Mouse (Mus musculus) kidney, embryonic 16.5 days (tissue): ENCODE measurements around the gene Cfap97d2. TPM values are rescaled to one million over a fixed set of nuclear protein-coding genes. Genes with fewer than 3 reads are reported as not detected.

Source experiments
- ATAC-seq: fragments of 200-750 bp; cut with Nextera tagmentation; 2 replicates; pipeline ENCODE4 v1.8.0; 2017; ENCODE audit warnings: moderate TSS enrichment; ENCODE audit not compliant: low FRiP score, low TSS enrichment
- H3K27ac ChIP-seq: fragments of 300-500 bp; sonication (generic); 2 replicates; pipeline ENCODE4 v1.5.1; 2014; ENCODE audit warnings: low read length
- H3K27me3 ChIP-seq: fragments of 300-500 bp; sonication (generic); 2 replicates; pipeline ENCODE4 v1.6.1; 2014; ENCODE audit warnings: low read length, control low read depth, mixed read lengths; ENCODE audit not compliant: insufficient read depth
- H3K36me3 ChIP-seq: fragments of 300-500 bp; sonication (generic); 2 replicates; pipeline ENCODE4 v1.6.1; 2014; ENCODE audit warnings: low read length, control low read depth, mixed read lengths; ENCODE audit not compliant: insufficient read depth
- H3K4me1 ChIP-seq: fragments of 300-500 bp; sonication (generic); 2 replicates; pipeline ENCODE4 v1.6.1; 2014; ENCODE audit warnings: low read length, control low read depth, mixed read lengths; ENCODE audit not compliant: insufficient read depth
- H3K4me2 ChIP-seq: fragments of 300-500 bp; sonication (generic); replicated peaks from 2 replicates; pipeline ENCODE4 v1.6.1; 2014; ENCODE audit warnings: low read depth, low read length
- H3K4me3 ChIP-seq: fragments of 300-500 bp; sonication (generic); 2 replicates; pipeline ENCODE4 v1.5.1; 2014; ENCODE audit warnings: mild to moderate bottlenecking, low read length
- H3K9ac ChIP-seq: fragments of 300-500 bp; sonication (generic); replicated peaks from 2 replicates; pipeline ENCODE4 v1.6.1; 2014; ENCODE audit warnings: low read length
- H3K9me3 ChIP-seq: fragments of 300-500 bp; sonication (generic); 2 replicates; pipeline ENCODE4 v1.6.1; 2016; ENCODE audit warnings: low read length, control low read depth
- WGBS: fragments of 180-500 bp; shearing (Covaris S2); extraction: QIAGEN DNeasy Blood & Tissue Kit; methylation state at CpG from one replicate; pipeline ENCODE4 v1.1.7; 2014; 5-methylcytosine and 5-hydroxymethylcytosine counted together
- polyA plus RNA-seq: library from polyadenylated mRNA; unstranded; fragments of >200 nt; fragmentation: Nextera tagmentation; extraction: Ambion mirVana; gene quantifications from 2 replicates; pipeline ENCODE4 v1.2.1, GENCODE M21; 2015

The Cfap97d2 gene
- polyA plus RNA-seq, 1 experiment from 2014 or later: not detected

DNA sequence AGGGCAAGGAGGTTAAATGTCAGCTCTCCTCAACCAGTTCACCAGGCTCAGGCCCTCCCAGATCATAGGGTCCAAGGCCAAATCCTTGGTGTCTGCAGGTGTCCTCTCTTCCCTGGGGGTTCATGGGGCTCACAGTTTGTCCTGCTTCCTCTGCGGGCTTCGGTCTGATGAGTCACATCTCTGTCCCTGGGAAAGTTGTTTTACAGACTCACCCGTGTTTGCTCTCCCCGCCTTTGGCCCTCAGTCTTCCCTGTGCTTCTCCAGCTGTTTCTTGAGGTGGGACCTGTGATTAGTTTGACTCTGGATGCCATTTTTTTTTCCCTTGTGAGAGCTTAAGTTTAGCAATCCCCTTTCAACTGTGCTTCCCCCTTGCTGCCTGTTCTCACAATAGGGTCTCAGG lies 9.5 kb upstream of the Cfap97d2 start:
- H3K9ac ChIP-seq: no peak overlapping the region
- no peak overlapping the region for H3K27ac ChIP-seq
- WGBS: 62% methylated on average over 4 of the region's 4 CpGs
- no peak overlapping the region for H3K4me3 ChIP-seq
- H3K9me3 ChIP-seq: no peaks in the 10 kb centered on the region
- H3K4me1 ChIP-seq: peaks cover 4% of the 10 kb centered on the region; the same call in 1 of the 2 replicates
- ATAC-seq: no peak
- no peaks in the 10 kb centered on the region for H3K27me3 ChIP-seq
- H3K36me3 ChIP-seq: no peaks in the 10 kb centered on the region
- H3K4me2 ChIP-seq: no peak overlapping the region

DNA sequence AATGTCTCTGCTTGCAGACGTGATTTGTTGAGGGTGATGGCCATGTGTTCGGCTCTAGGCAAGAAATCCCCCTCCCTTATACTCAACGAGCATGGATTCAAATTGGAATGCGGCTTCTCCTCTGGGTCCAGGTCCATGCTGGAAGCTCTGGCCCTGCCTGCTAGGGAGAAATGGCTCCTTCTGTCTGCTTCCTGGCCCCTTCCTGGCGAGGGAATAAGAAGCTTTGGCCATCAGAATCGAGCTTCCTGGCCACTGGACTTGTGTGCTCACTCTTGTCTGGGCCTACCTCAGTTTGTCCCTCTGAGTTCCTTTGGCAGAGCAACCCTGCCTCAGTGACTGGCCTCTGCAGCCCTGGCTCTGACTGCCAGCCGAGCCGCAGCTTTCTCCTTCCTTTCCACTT lies 8.5 kb upstream of the Cfap97d2 start:
- Histone ChIP-seq H3K36me3 (no peaks in the 10 kb centered on the region), H3K4me1 (peaks cover 4% of the 10 kb centered on the region; the same call in 1 of the 2 replicates), H3K27ac (no peak overlapping the region), H3K27me3 (no peaks in the 10 kb centered on the region), H3K4me2 (no peak overlapping the region), H3K9me3 (no peaks in the 10 kb centered on the region), H3K4me3 (no peak overlapping the region), H3K9ac (no peak overlapping the region)
- 69% methylated on average over 8 of the region's 8 CpGs for WGBS
- ATAC-seq: no peak

DNA sequence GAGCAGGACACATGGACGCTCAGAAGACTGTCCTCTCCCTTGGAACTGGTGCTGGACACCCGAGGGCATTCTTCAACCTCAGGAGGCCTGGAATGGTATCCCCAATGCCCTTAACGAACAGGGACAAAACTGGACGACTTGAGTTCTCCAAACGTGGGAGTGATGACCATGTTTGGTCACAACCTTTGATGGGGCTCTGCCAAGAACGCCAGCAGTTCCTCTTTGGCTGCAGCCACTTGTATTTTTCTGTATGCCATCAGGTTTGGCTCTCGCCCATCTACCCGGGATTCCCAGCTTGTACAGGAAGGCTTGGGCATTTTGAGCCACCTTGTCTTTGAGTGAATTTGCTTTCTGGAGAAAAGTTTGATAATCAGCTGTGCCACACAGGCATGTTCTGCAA lies 8.0 kb upstream of the Cfap97d2 start:
- Histone ChIP-seq H3K36me3 (no peaks in the 10 kb centered on the region), H3K9me3 (no peaks in the 10 kb centered on the region), H3K4me2 (no peak overlapping the region), H3K9ac (no peak overlapping the region), H3K4me3 (no peak overlapping the region), H3K27me3 (no peaks in the 10 kb centered on the region), H3K27ac (no peak overlapping the region), H3K4me1 (peaks cover 4% of the 10 kb centered on the region; the same call in 1 of the 2 replicates)
- WGBS: 77% methylated on average over 8 of the region's 8 CpGs
- no peak for ATAC-seq

DNA sequence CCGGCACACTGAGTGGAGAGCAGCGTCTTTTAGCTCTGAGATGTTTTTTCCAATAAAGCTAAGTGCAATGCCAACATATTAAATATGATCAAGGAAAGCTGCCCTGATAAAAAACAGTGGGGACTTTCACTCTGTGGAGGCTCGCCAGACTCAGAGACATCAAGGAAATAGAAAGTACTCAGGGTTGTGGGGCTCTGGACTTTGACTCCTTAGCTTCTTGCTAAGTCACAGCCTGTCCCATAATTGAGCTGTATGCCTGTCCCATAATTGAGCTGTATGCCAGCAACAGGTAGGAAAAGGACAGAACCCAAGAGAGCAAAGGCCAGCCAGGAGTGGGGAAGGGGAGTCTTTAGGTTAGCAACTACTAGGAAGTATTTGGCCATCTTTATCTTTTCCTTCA lies 7.4 kb upstream of the Cfap97d2 start:
- 79% methylated on average over 3 of the region's 3 CpGs for WGBS
- no peak for ATAC-seq
- Histone ChIP-seq H3K27ac (no peak overlapping the region), H3K4me2 (no peak overlapping the region), H3K9me3 (no peaks in the 10 kb centered on the region), H3K36me3 (no peaks in the 10 kb centered on the region), H3K4me1 (peaks cover 4% of the 10 kb centered on the region; the same call in 1 of the 2 replicates), H3K4me3 (no peak overlapping the region), H3K9ac (no peak overlapping the region), H3K27me3 (no peaks in the 10 kb centered on the region)

DNA sequence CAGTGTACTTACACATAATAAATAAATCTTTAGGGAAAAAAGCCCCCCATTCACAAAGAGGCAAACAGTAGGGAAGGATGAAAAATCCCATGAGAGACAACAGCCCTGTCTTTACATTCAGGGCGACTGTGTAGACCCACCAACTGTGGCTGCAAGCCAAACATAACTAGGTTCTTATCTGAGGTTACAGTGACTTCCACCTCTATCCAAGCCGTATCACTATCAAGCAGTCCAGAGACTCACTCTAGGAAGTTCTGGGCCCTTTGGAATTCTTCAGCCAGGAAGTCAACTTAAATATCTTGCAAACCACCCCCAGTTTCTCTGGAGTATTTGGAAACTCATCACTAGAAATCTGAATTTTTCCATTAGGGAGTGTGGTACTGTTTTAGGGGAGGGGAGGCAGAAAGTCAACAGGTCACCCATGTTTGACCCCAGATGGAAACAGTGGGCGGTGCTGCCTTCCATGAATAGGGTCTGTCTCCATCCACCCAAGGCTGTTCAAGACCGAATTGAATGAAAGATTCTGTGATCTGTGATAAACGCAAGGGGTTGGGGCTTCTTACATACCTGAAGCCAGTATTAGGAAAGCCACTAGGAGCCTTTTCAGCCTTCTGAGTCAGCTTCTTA lies 6.3 kb upstream of the Cfap97d2 start:
- Histone ChIP-seq H3K36me3 (no peaks in the 10 kb centered on the region), H3K27ac (peak overlapping the region; percentile 3; the same call in 1 of the 2 replicates), H3K9me3 (no peaks in the 10 kb centered on the region), H3K4me2 (no peak overlapping the region), H3K27me3 (no peaks in the 10 kb centered on the region), H3K4me3 (no peak overlapping the region), H3K4me1 (peaks cover 4% of the 10 kb centered on the region; the same call in 1 of the 2 replicates), H3K9ac (no peak overlapping the region)
- ATAC-seq: 0 out of 2 replicates have a peak, but pooled peaks have one; percentile 37
- WGBS: 76% methylated on average over 5 of the region's 5 CpGs

DNA sequence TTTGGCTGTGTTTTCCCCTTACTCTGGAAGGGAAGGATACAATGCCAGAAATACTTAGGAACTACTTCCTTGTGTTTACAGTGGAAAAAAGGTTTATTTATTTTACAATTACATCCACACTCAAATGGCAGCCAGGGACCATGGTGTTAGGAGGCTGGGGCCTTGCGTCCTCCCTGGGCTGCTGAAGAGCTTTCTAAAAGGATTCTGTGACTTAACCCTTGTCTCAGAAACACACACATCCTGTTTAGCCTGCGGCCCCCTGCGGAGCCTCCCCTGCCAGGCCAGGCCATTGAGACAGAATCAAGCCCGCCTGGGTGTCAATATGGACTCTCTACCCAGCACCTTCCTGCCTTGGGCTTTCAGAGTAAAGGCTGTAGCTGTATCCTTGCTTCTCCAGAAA lies 2.9 kb upstream of the Cfap97d2 start:
- peaks cover 5% of the 10 kb centered on the region for H3K4me1 ChIP-seq
- ATAC-seq: no peak
- WGBS: 64% methylated on average over 4 of the region's 4 CpGs
- no peaks in the 10 kb centered on the region for H3K27me3 ChIP-seq
- H3K27ac ChIP-seq: no peak overlapping the region
- no peak overlapping the region for H3K4me2 ChIP-seq
- no peak overlapping the region for H3K4me3 ChIP-seq
- no peak overlapping the region for H3K9ac ChIP-seq
- no peaks in the 10 kb centered on the region for H3K36me3 ChIP-seq
- no peaks in the 10 kb centered on the region for H3K9me3 ChIP-seq

DNA sequence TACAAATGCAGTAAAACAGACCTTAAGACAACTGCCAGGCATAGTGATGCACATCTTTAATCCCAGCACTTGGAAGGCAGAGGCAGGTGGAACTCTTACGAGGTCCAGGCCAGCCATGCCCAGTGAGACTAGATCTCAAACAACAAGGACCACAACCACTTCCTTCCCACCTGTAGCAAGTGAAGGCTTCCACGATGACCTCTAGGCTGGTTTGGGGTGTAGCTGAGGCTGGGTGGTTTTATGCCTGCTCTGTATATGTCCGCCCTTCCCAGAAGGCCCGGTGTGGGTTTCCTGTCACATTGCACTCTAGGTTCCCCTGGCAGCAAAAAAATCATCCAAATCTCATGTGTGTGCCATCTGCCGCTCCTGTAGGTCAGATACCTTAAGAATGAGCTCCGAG lies 1.9 kb upstream of the Cfap97d2 start:
- Histone ChIP-seq H3K36me3 (no peaks in the 10 kb centered on the region), H3K27me3 (no peaks in the 10 kb centered on the region), H3K4me1 (peaks cover 5% of the 10 kb centered on the region), H3K4me2 (no peak overlapping the region), H3K9ac (no peak overlapping the region), H3K27ac (no peak overlapping the region), H3K4me3 (no peak overlapping the region), H3K9me3 (no peaks in the 10 kb centered on the region)
- no peak for ATAC-seq
- WGBS: 94% methylated on average over 6 of the region's 6 CpGs

- H3K4me3 ChIP-seq: no peak overlapping the region
- 83% methylated on average over 4 of the region's 4 CpGs for WGBS
- no peak overlapping the region for H3K4me2 ChIP-seq
- H3K9me3 ChIP-seq: no peaks in the 10 kb centered on the region
- H3K36me3 ChIP-seq: no peaks in the 10 kb centered on the region
- H3K9ac ChIP-seq: no peak overlapping the region
- H3K4me1 ChIP-seq: peaks cover 5% of the 10 kb centered on the region
- ATAC-seq: no peak
- no peaks in the 10 kb centered on the region for H3K27me3 ChIP-seq
- no peak overlapping the region for H3K27ac ChIP-seq
Measured at GRCm38 (mm10) chr8:13704301-13704700, 1.4 kb upstream of the Cfap97d2 start.

DNA sequence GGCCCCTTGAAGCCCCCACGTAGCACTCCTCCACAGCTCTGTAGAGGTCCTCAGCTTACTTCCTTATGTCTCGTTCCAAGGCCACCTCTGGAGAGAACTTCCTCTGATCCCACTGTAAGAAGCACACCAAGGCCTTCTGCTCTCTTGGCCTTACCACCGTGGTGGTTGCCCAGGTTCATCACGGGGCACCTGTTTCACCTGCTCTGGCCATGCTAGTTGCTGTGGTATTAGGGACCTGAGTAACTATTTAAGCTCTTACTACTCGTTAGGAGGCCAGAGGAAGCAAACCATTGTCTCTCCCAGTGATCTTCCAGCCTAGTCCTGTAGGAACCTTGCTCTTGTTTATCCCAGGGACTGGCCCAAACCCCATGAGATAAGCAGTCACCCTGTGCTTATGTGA lies 1.2 kb downstream of the Cfap97d2 start:
- no peak overlapping the region for H3K4me2 ChIP-seq
- no peak overlapping the region for H3K4me3 ChIP-seq
- no peaks in the 10 kb centered on the region for H3K9me3 ChIP-seq
- WGBS: 82% methylated on average over 5 of the region's 5 CpGs
- H3K9ac ChIP-seq: no peak overlapping the region
- ATAC-seq: no peak
- no peak overlapping the region for H3K27ac ChIP-seq
- H3K27me3 ChIP-seq: no peaks in the 10 kb centered on the region
- H3K4me1 ChIP-seq: peaks cover 5% of the 10 kb centered on the region
- no peaks in the 10 kb centered on the region for H3K36me3 ChIP-seq

DNA sequence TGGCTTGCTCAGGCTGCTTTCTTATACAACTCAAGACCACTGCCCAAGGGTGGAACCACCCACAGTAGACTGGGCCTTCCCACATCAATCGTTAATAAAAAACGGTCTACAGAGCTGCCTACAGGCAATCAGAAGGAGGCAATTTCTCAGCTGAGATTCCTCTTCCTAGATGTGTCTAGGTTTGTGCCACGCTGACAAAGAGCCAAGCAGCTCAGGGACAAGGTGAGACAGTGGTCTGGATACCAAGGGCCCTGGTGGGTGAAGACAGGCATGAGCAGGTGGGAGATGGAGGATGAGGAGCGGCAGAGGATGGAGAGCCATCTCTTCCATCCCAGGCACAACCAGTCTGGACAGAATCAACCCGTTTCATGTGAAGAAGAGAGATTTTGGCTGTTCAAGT lies 2.8 kb downstream of the Cfap97d2 start:
- ATAC-seq: no peak
- no peak overlapping the region for H3K4me3 ChIP-seq
- no peaks in the 10 kb centered on the region for H3K9me3 ChIP-seq
- peaks cover 5% of the 10 kb centered on the region for H3K4me1 ChIP-seq
- no peak overlapping the region for H3K27ac ChIP-seq
- 85% methylated on average over 5 of the region's 5 CpGs for WGBS
- no peak overlapping the region for H3K4me2 ChIP-seq
- no peaks in the 10 kb centered on the region for H3K36me3 ChIP-seq
- H3K27me3 ChIP-seq: no peaks in the 10 kb centered on the region
- H3K9ac ChIP-seq: no peak overlapping the region
